Mouse (Mus musculus) layer of hippocampus, adult 2 months (tissue): ENCODE results near the gene Gcnt7. TPM values are rescaled to one million over a fixed set of nuclear protein-coding genes. Genes with fewer than 3 reads are reported as not detected.

Source experiments
- DNase-seq, 2 experiments: peaks; one replicate each; pipeline ENCODE4 v3.0.0; 2022; ENCODE audit warnings: low spot score in 2 of 2
- H3K27ac ChIP-seq: fragments of 200-600 bp; 2 replicates; pipeline ENCODE4 v1.8.1; 2022
- H3K4me3 ChIP-seq: fragments of 200-600 bp; 2 replicates; pipeline ENCODE4 v1.8.1; 2022; ENCODE audit warnings: mild to moderate bottlenecking
- CTCF ChIP-seq: fragments of 200-600 bp; conservative IDR thresholded peaks from 2 replicates; pipeline ENCODE4 v1.8.1; 2022; ENCODE audit warnings: antibody characterized with exemption, mild to moderate bottlenecking, moderate library complexity
- total RNA-seq, 2 experiments: library from RNA; stranded (reverse); gene quantifications; 2 replicates each; pipeline ENCODE4 v1.2.3; 2021

Gcnt7 gene
- total RNA-seq, 2 experiments from 2014 or later, result not detected

GRCm38 (mm10) chr2:172410686-172411085, 47.7 kb downstream of the Gcnt7 start:
- Histone ChIP-seq H3K27ac (no peak overlapping the region), H3K4me3 (no peak overlapping the region)
- TF ChIP-seq CTCF, result no peak
- DNase-seq, result no peak

- no peak for DNase-seq
- Histone ChIP-seq H3K4me3 (no peak overlapping the region), H3K27ac (no peak overlapping the region)
- TF ChIP-seq CTCF, result no peak
These were observed 50.9 kb downstream of the Gcnt7 start for GRCm38 (mm10) chr2:172407499-172407898.

GRCm38 (mm10) chr2:172406173-172406572, 52.2 kb downstream of the Gcnt7 start:
- DNase-seq, result no peak
- H3K27ac ChIP-seq, result no peak overlapping the region

GRCm38 (mm10) chr2:172405011-172405410, 53.4 kb downstream of the Gcnt7 start:
- no peak overlapping the region for H3K27ac ChIP-seq
- no peak for TF ChIP-seq CTCF

More at GRCm38 (mm10) chr2:172406173-172406572, 52.2 kb downstream of the Gcnt7 start:
- no peak for TF ChIP-seq CTCF
- H3K4me3 ChIP-seq, result no peak overlapping the region

GRCm38 (mm10) chr2:172404239-172404638, 54.2 kb downstream of the Gcnt7 start:
- no peak for DNase-seq
- no peak for TF ChIP-seq CTCF
- Histone ChIP-seq H3K4me3 (no peak overlapping the region), H3K27ac (no peak overlapping the region)

More at GRCm38 (mm10) chr2:172405011-172405410, 53.4 kb downstream of the Gcnt7 start:
- DNase-seq, result no peak
- no peak overlapping the region for H3K4me3 ChIP-seq

- no peak for TF ChIP-seq CTCF
- H3K4me3 ChIP-seq, result no peak overlapping the region
- no peak overlapping the region for H3K27ac ChIP-seq
- DNase-seq, result no peak
These were observed 57.1 kb downstream of the Gcnt7 start for GRCm38 (mm10) chr2:172401116-172401825.

Other genes starting within 250 kb of the Gcnt7 start
- not detected for gene Mc3r, start 210.1 kb downstream of the Gcnt7 start, total RNA-seq
- gene Fam210b, start 113.0 kb downstream of the Gcnt7 start, total RNA-seq, result 10 to 100 TPM; 22.0 to 24.3 TPM
- 1 to 10 TPM in 1 of 2 experiments, under 1 TPM in 1; 0.86 to 1.9 TPM for gene Aurka, start 88.1 kb downstream of the Gcnt7 start, total RNA-seq
- 10 to 100 TPM; 27.7 to 28.5 TPM for gene Cstf1, start 87.9 kb downstream of the Gcnt7 start, total RNA-seq
- gene Cass4, start 64.8 kb downstream of the Gcnt7 start, total RNA-seq, result under 1 TPM; 0.47 to 0.61 TPM
- gene Rtf2, start 18.0 kb downstream of the Gcnt7 start, total RNA-seq, result 10 to 100 TPM; 66.5 to 74.4 TPM
- not detected for gene Fam209, start 13.9 kb upstream of the Gcnt7 start, total RNA-seq
- gene Tfap2c, start 91.0 kb upstream of the Gcnt7 start, total RNA-seq, result under 1 TPM; 0.20 to 0.26 TPM